ENCODE assay signal across 11 mouse cellular contexts in genomic region chr1:162831838-162832573, GRCm38 (mm10). TPM values are rescaled to one million over a fixed set of nuclear protein-coding genes. Genes with fewer than 3 reads are reported as not detected.
DNase-seq lines count a peak whose midpoint lies in the region; ATAC-seq lines count a peak whose summit lies in the region.
"Had no signal": no experiment of that assay in that cellular context is flagged by ENCODE, and none has a peak within 500 bp of the region (broad histone marks: within the 10 kb centered on the region; RNA-seq: fewer than 3 reads in every experiment).

No protein-coding gene starts in this region.

- DNase-seq in frontal cortex, postnatal 14 days (ENCODE audit: low spot score in 2 of 2), result no peak
- DNase-seq in embryo, embryonic 10 days (ENCODE audit: low spot score), result peak; percentile 86
- peak; percentile 78 for DNase-seq in hindbrain, embryonic 11.5 days (ENCODE audit: low spot score)
- DNase-seq in adrenal gland, adult 8-10 months, result no peak
- DNase-seq in thymus, postnatal 25 days, result no peak
- no peak for DNase-seq in thymus, postnatal 14 days

- no peak overlapping the region for H3K4me3 ChIP-seq in hindbrain, embryonic 11.5 days (ENCODE audit: low read depth, low read length)
- no peak overlapping the region for H3K4me3 ChIP-seq in midbrain, embryonic 12.5 days
- H3K4me3 ChIP-seq: heart, embryonic 10.5 days; stomach, embryonic 15.5 days had no signal

- H3K27me3 ChIP-seq in hindbrain, embryonic 11.5 days (ENCODE audit: control insufficient read depth, insufficient read depth, low read length), result no peaks in the 10 kb centered on the region
- H3K27me3 ChIP-seq in midbrain, embryonic 12.5 days, result peaks cover 5% of the 10 kb centered on the region; the same call in 1 of the 2 replicates
- H3K27me3 ChIP-seq: stomach, embryonic 15.5 days had no signal

- H3K27ac ChIP-seq in hindbrain, embryonic 11.5 days (ENCODE audit: low read depth, low read length), result peak overlapping the region; percentile 47
- H3K27ac ChIP-seq in midbrain, embryonic 12.5 days (replicated peaks), result peak overlapping the region; percentile 73
- H3K27ac ChIP-seq: heart, embryonic 10.5 days; stomach, embryonic 15.5 days had no signal

- peak; percentile 65 for ATAC-seq in frontal cortex, adult (ENCODE audit: low TSS enrichment)
- ATAC-seq in hindbrain, embryonic 11.5 days (ENCODE audit: low FRiP score), result peak; percentile 97
- peak; percentile 95 for ATAC-seq in midbrain, embryonic 12.5 days (ENCODE audit: low FRiP score, low read depth)

- H3K4me1 ChIP-seq in hindbrain, embryonic 11.5 days (replicated peaks; ENCODE audit: control insufficient read depth, insufficient read depth, low read length), result no peaks in the 10 kb centered on the region; the same call in 1 of the 2 replicates
- peaks cover 12% of the 10 kb centered on the region for H3K4me1 ChIP-seq in midbrain, embryonic 12.5 days
- H3K4me1 ChIP-seq: stomach, embryonic 15.5 days had no signal

- no peaks in the 10 kb centered on the region for H3K36me3 ChIP-seq in hindbrain, embryonic 11.5 days (ENCODE audit: control insufficient read depth, insufficient read depth, low read length)
- H3K36me3 ChIP-seq in midbrain, embryonic 12.5 days, result peaks cover 2% of the 10 kb centered on the region; the same call in 1 of the 2 replicates
- H3K36me3 ChIP-seq: heart, embryonic 10.5 days; stomach, embryonic 15.5 days had no signal

- WGBS in hindbrain, embryonic 11.5 days, result 2% methylated on average over 5 of the region's 5 CpGs
- WGBS in midbrain, embryonic 12.5 days, result 1% methylated on average over 5 of the region's 5 CpGs

- peak overlapping the region; percentile 32 for H3K4me2 ChIP-seq in hindbrain, embryonic 11.5 days (replicated peaks; ENCODE audit: low read depth, low read length)
- peak overlapping the region; percentile 44 for H3K4me2 ChIP-seq in midbrain, embryonic 12.5 days (replicated peaks)
- H3K4me2 ChIP-seq: stomach, embryonic 15.5 days had no signal

- 0 out of 2 replicates have a peak overlapping the region, but pooled peaks have one; percentile 8 for H3K9ac ChIP-seq in hindbrain, embryonic 11.5 days (ENCODE audit: low read depth, low read length)
- no peak overlapping the region for H3K9ac ChIP-seq in midbrain, embryonic 12.5 days (replicated peaks)
- H3K9ac ChIP-seq: stomach, embryonic 15.5 days had no signal

- H3K9me3 ChIP-seq in hindbrain, embryonic 11.5 days (ENCODE audit: control insufficient read depth, low read length), result no peaks in the 10 kb centered on the region
- H3K9me3 ChIP-seq in midbrain, embryonic 12.5 days, result no peaks in the 10 kb centered on the region
- H3K9me3 ChIP-seq: heart, embryonic 10.5 days; stomach, embryonic 15.5 days had no signal

RNA-seq across cellular contexts. Expression of gene Fmo4, which starts 18.2 kb away (rescaled TPM):
- 0.06 and 0.64 TPM in 2 replicates for polyA plus RNA-seq in hindbrain, embryonic 11.5 days (2014; fragmentation: Nextera tagmentation; extraction: Ambion mirVana)
- polyA plus RNA-seq in midbrain, embryonic 12.5 days (2016; fragmentation: Nextera tagmentation; extraction: Ambion mirVana), result 0.18 and 0.24 TPM in 2 replicates
- total RNA-seq in adrenal gland, adult 8-10 months (2022), result 1 to 10 TPM in 2 of 4 experiments, under 1 TPM in 2; 0.25 to 3.6 (median 0.89) TPM
- total RNA-seq: neutrophil, adult 5-6 weeks had no signal

RNA-seq across cellular contexts. Expression of gene Fmo1, which starts 34.4 kb away (rescaled TPM):
- polyA plus RNA-seq in hindbrain, embryonic 11.5 days (2014; fragmentation: Nextera tagmentation; extraction: Ambion mirVana), result 21.2 and 24.2 TPM in 2 replicates
- 25.0 and 26.9 TPM in 2 replicates for polyA plus RNA-seq in midbrain, embryonic 12.5 days (2016; fragmentation: Nextera tagmentation; extraction: Ambion mirVana)
- total RNA-seq in adrenal gland, adult 8-10 months (2022), result 100 to 1,000 TPM in 2 of 4 experiments, 10 to 100 TPM in 2; 36.8 to 391 (median 229) TPM
- total RNA-seq: neutrophil, adult 5-6 weeks had no signal

Comparison
In these comparisons a context has a peak if more than half of its experiments do, and no peak if none do; other contexts are left out.
1. DNase-seq: peak in embryo, embryonic 10 days (single experiment) and hindbrain, embryonic 11.5 days (single experiment); none in frontal cortex, postnatal 14 days (0 of 2), adrenal gland, adult 8-10 months (single experiment), thymus, postnatal 25 days (single experiment) and thymus, postnatal 14 days (single experiment).
2. Peak in every context shown above with its lines, with median percentiles within 50 percentile points of each other: ATAC-seq.